Mouse (Mus musculus) E14TG2a.4 (cell line): Measurements from ENCODE around the gene Kdm1a.

Experiments used
- CTCF ChIP-seq: conservative IDR thresholded peaks from 2 replicates; pipeline ENCODE4 v1.5.1; 2014; ENCODE audit warnings: low read length
- NANOG ChIP-seq: IDR thresholded peaks from 2 replicates; pipeline ENCODE4 v1.6.1; 2014; ENCODE audit warnings: borderline replicate concordance, low read length, mixed read lengths
- POU5F1 ChIP-seq: IDR thresholded peaks from 2 replicates; pipeline ENCODE4 v1.6.1; 2014; ENCODE audit warnings: low read length, borderline replicate concordance

GRCm38 (mm10) chr4:136651882-136652527 lies 49.5 kb upstream of the Kdm1a start:
- TF ChIP-seq CTCF (no peak), NANOG (no peak), POU5F1 (no peak)
